ENCODE assay signal across 17 mouse cellular contexts in the genomic region with DNA sequence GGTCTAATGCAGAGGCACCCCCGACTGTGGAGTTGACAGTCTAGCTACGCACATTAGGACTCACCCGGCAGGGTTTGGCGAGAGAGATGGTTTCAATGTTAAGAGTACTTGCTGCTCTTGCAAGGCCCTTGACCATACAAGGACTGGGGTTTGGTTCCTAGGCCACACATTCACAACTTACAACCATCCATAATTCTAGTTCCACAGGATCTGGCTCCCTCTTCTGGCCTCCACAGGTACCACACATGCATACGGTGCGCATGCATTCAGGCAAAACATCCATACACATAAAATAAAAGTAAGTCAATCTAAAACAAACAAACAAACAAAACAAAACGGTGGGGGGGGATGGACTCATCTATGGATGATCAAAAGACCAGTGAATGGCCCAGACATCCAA. TPM values are rescaled to one million over a fixed set of nuclear protein-coding genes. Genes with fewer than 3 reads are reported as not detected.
A peak's percentile ranks its signal among the peaks of the same experiment; 100 is the strongest.
DNase-seq lines count a peak whose midpoint lies in the region; ATAC-seq and TF ChIP-seq lines count a peak whose summit lies in the region.
"Had no signal": no experiment of that assay in that cellular context is flagged by ENCODE, and none has a peak within 500 bp of the region (broad histone marks: within the 10 kb centered on the region; RNA-seq: fewer than 3 reads in every experiment).

No protein-coding gene starts in this region.

- TF ChIP-seq EP300 in stomach, postnatal 0 days (optimal IDR thresholded peaks at IDR 0.05): no peak

- no peak for TF ChIP-seq POLR2A in kidney, adult 2 months (IDR thresholded peaks at IDR 0.05; ENCODE audit: low read depth, low read length)
- TF ChIP-seq POLR2A in testis, adult 2 months (IDR thresholded peaks at IDR 0.05; ENCODE audit: control insufficient read depth, low read depth, low read length): no peak
- no peak for TF ChIP-seq POLR2A in bone marrow, adult 2 months (IDR thresholded peaks at IDR 0.05; ENCODE audit: borderline replicate concordance, control insufficient read depth, low read depth, low read length)

- no peak for DNase-seq in kidney, adult 2 months
- no peak for DNase-seq in kidney, postnatal 14 days
- DNase-seq in testis, postnatal 10 days (ENCODE audit: low spot score): no peak
- no peak for DNase-seq in stomach, postnatal 0 days (ENCODE audit: low spot score)
- no peak for DNase-seq in ovary, postnatal 14 days (ENCODE audit: low spot score)
- no peak for DNase-seq in adrenal gland, postnatal 14 days
- DNase-seq: heart, postnatal 36 days; liver, embryonic 13.5 days; right cerebral cortex, postnatal 14 days; thymus, postnatal 36 days had no signal

- no peaks in the 10 kb centered on the region for H3K27me3 ChIP-seq in kidney, adult 2 months (replicated peaks; ENCODE audit: control insufficient read depth, insufficient read depth, low read length)
- no peaks in the 10 kb centered on the region for H3K27me3 ChIP-seq in testis, adult 2 months (ENCODE audit: control insufficient read depth, insufficient read depth, low read length)
- H3K27me3 ChIP-seq in stomach, postnatal 0 days (ENCODE audit: control insufficient read depth, insufficient read depth, low read length): peaks cover 7% of the 10 kb centered on the region; the same call in 1 of the 2 replicates

- no peak overlapping the region for H3K27ac ChIP-seq in kidney, adult 2 months (ENCODE audit: insufficient read depth, low read depth, low read length)
- H3K27ac ChIP-seq in testis, adult 2 months (ENCODE audit: control insufficient read depth, insufficient read depth, low read depth, low read length): no peak overlapping the region
- no peak overlapping the region for H3K27ac ChIP-seq in bone marrow, adult 2 months (ENCODE audit: control insufficient read depth, insufficient read depth, low read depth, low read length, poor library complexity)
- no peak overlapping the region for H3K27ac ChIP-seq in stomach, postnatal 0 days (replicated peaks)
- H3K27ac ChIP-seq: embryonic facial prominence, embryonic 15.5 days; intestine, embryonic 15.5 days; liver, embryonic 13.5 days had no signal

- H3K4me2 ChIP-seq in stomach, postnatal 0 days (replicated peaks; ENCODE audit: low read depth): no peak overlapping the region
- H3K4me2 ChIP-seq: embryonic facial prominence, embryonic 15.5 days; intestine, embryonic 15.5 days; liver, embryonic 13.5 days had no signal

- peak; percentile 36 for TF ChIP-seq CTCF in kidney, adult 2 months (conservative IDR thresholded peaks at IDR 0.05; ENCODE audit: insufficient read depth, insufficient read length, low read depth, low read length)
- TF ChIP-seq CTCF in testis, adult 2 months (IDR thresholded peaks at IDR 0.05; ENCODE audit: control insufficient read depth, insufficient read depth, insufficient replicate concordance, low read depth, low read length): peak; percentile 25; the same call in 1 of the 2 replicates
- peak; percentile 55 for TF ChIP-seq CTCF in bone marrow, adult 2 months (IDR thresholded peaks at IDR 0.05; ENCODE audit: control insufficient read depth, insufficient read depth, low read length)
- peak; percentile 56 for TF ChIP-seq CTCF in stomach, postnatal 0 days (IDR thresholded peaks at IDR 0.05; ENCODE audit: low read depth)

- 91% methylated on average over 7 of the region's 7 CpGs for WGBS in kidney, adult 2 months
- 86% methylated on average over 7 of the region's 7 CpGs for WGBS in bone marrow, adult 2 months
- WGBS in stomach, postnatal 0 days: 85% methylated on average over 7 of the region's 7 CpGs

- no peak for ATAC-seq in stomach, postnatal 0 days (ENCODE audit: low FRiP score, low TSS enrichment)
- ATAC-seq: forebrain, embryonic 16.5 days; intestine, embryonic 15.5 days had no signal

- no peak overlapping the region for H3K4me3 ChIP-seq in kidney, adult 2 months (ENCODE audit: insufficient read depth, low read depth, low read length)
- no peak overlapping the region for H3K4me3 ChIP-seq in testis, adult 2 months (ENCODE audit: control insufficient read depth, low read depth, low read length)
- H3K4me3 ChIP-seq in bone marrow, adult 2 months (replicated peaks; ENCODE audit: control insufficient read depth, low read depth, low read length): no peak overlapping the region
- H3K4me3 ChIP-seq in stomach, postnatal 0 days (ENCODE audit: low read depth, low read length): no peak overlapping the region
- H3K4me3 ChIP-seq: embryonic facial prominence, embryonic 15.5 days; intestine, embryonic 15.5 days; liver, embryonic 13.5 days; megakaryocyte, embryonic 14.5 days had no signal

- H3K9me3 ChIP-seq in stomach, postnatal 0 days (ENCODE audit: control insufficient read depth, low read length): no peaks in the 10 kb centered on the region
- H3K9me3 ChIP-seq: embryonic facial prominence, embryonic 15.5 days; intestine, embryonic 15.5 days; liver, embryonic 13.5 days had no signal

- no peaks in the 10 kb centered on the region for H3K4me1 ChIP-seq in kidney, adult 2 months (ENCODE audit: control insufficient read depth, insufficient read depth, low read length)
- peaks cover 4% of the 10 kb centered on the region for H3K4me1 ChIP-seq in testis, adult 2 months (ENCODE audit: control insufficient read depth, insufficient read depth, low read length)
- H3K4me1 ChIP-seq in bone marrow, adult 2 months (ENCODE audit: control insufficient read depth, insufficient read depth, low read length): no peaks in the 10 kb centered on the region
- H3K4me1 ChIP-seq in stomach, postnatal 0 days (replicated peaks; ENCODE audit: control insufficient read depth, insufficient read depth): no peaks in the 10 kb centered on the region

- no peaks in the 10 kb centered on the region for H3K36me3 ChIP-seq in kidney, adult 2 months (ENCODE audit: control insufficient read depth, insufficient read depth, low read length)
- no peaks in the 10 kb centered on the region for H3K36me3 ChIP-seq in testis, adult 2 months (ENCODE audit: control insufficient read depth, insufficient read depth, low read length)
- H3K36me3 ChIP-seq in stomach, postnatal 0 days (ENCODE audit: control insufficient read depth, insufficient read depth, low read length): no peaks in the 10 kb centered on the region
- H3K36me3 ChIP-seq: embryonic facial prominence, embryonic 15.5 days; intestine, embryonic 15.5 days; liver, embryonic 13.5 days had no signal

- no peak overlapping the region for H3K9ac ChIP-seq in stomach, postnatal 0 days (ENCODE audit: low read length)
- H3K9ac ChIP-seq: embryonic facial prominence, embryonic 15.5 days; intestine, embryonic 15.5 days; liver, embryonic 13.5 days had no signal

RNA-seq across cellular contexts. Expression of a gene that starts 15.3 kb away (rescaled TPM):
- polyA plus RNA-seq in kidney, adult 2 months (2012; rRNA removed): 0.06 TPM in 1 of 2 replicates, not detected in the other
- polyA plus RNA-seq in testis, adult 2 months (2012; rRNA removed): 0.60 and 0.69 TPM in 2 replicates
- 0.70 TPM in 1 of 2 replicates, not detected in the other for polyA plus RNA-seq in bone marrow, adult 2 months (2011; ENCODE audit: insufficient read depth, insufficient read length, low replicate concordance, missing spikeins)
- 0.36 and 0.39 TPM in 2 replicates for polyA plus RNA-seq in stomach, postnatal 0 days (2015; fragmentation: Nextera tagmentation; extraction: Ambion mirVana)
- not detected in 2 replicates for total RNA-seq in adrenal gland, postnatal 14 days (2021)
- total RNA-seq: heart, postnatal 36 days had no signal
- polyA plus RNA-seq: gonadal fat pad, adult 2 months; liver, embryonic 13.5 days had no signal

RNA-seq across cellular contexts. Expression of a gene that starts 18.4 kb away (rescaled TPM):
- 6.0 and 6.9 TPM in 2 replicates for polyA plus RNA-seq in kidney, adult 2 months (2012; rRNA removed)
- polyA plus RNA-seq in testis, adult 2 months (2012; rRNA removed): 7.0 and 9.1 TPM in 2 replicates
- 2.1 and 5.0 TPM in 2 replicates for polyA plus RNA-seq in bone marrow, adult 2 months (2011; ENCODE audit: insufficient read depth, insufficient read length, low replicate concordance, missing spikeins)
- polyA plus RNA-seq in stomach, postnatal 0 days (2015; fragmentation: Nextera tagmentation; extraction: Ambion mirVana): 9.9 and 10.1 TPM in 2 replicates
- total RNA-seq in adrenal gland, postnatal 14 days (2021): 5.8 and 6.5 TPM in 2 replicates

RNA-seq across cellular contexts. Expression of a gene that starts 38.7 kb away (rescaled TPM):
- polyA plus RNA-seq in kidney, adult 2 months (2012; rRNA removed): 11.2 and 13.6 TPM in 2 replicates
- polyA plus RNA-seq in testis, adult 2 months (2012; rRNA removed): 17.9 and 18.6 TPM in 2 replicates
- 2.4 TPM in 1 of 2 replicates, not detected in the other for polyA plus RNA-seq in bone marrow, adult 2 months (2011; ENCODE audit: insufficient read depth, insufficient read length, low replicate concordance, missing spikeins)
- 3.3 and 4.1 TPM in 2 replicates for polyA plus RNA-seq in stomach, postnatal 0 days (2015; fragmentation: Nextera tagmentation; extraction: Ambion mirVana)
- total RNA-seq in adrenal gland, postnatal 14 days (2021): 5.3 and 5.5 TPM in 2 replicates

RNA-seq across cellular contexts. Expression of a gene that starts 40.9 kb away (rescaled TPM):
- polyA plus RNA-seq in kidney, adult 2 months (2012; rRNA removed): 7.2 and 12.5 TPM in 2 replicates
- polyA plus RNA-seq in testis, adult 2 months (2012; rRNA removed): 9.7 and 12.5 TPM in 2 replicates
- 48.8 and 116 TPM in 2 replicates for polyA plus RNA-seq in bone marrow, adult 2 months (2011; ENCODE audit: insufficient read depth, insufficient read length, low replicate concordance, missing spikeins)
- 98.6 and 101 TPM in 2 replicates for polyA plus RNA-seq in stomach, postnatal 0 days (2015; fragmentation: Nextera tagmentation; extraction: Ambion mirVana)
- 82.4 and 83.1 TPM in 2 replicates for total RNA-seq in adrenal gland, postnatal 14 days (2021)

RNA-seq across cellular contexts. Expression of a gene that starts 45.5 kb away (rescaled TPM):
- 53.3 and 74.1 TPM in 2 replicates for polyA plus RNA-seq in kidney, adult 2 months (2012; rRNA removed)
- polyA plus RNA-seq in testis, adult 2 months (2012; rRNA removed): 18.7 and 24.3 TPM in 2 replicates
- polyA plus RNA-seq in bone marrow, adult 2 months (2011; ENCODE audit: insufficient read depth, insufficient read length, low replicate concordance, missing spikeins): 84.5 and 93.5 TPM in 2 replicates
- polyA plus RNA-seq in stomach, postnatal 0 days (2015; fragmentation: Nextera tagmentation; extraction: Ambion mirVana): 290 and 292 TPM in 2 replicates
- 124 and 128 TPM in 2 replicates for total RNA-seq in adrenal gland, postnatal 14 days (2021)
